Mouse (Mus musculus) midbrain, embryonic 16.5 days (tissue): ENCODE measurements around the gene Mterf1b. TPM values are rescaled to one million over a fixed set of nuclear protein-coding genes. Genes with fewer than 3 reads are reported as not detected.

Experiments
- ATAC-seq: fragments of 200-750 bp; cut with Nextera tagmentation; 2 replicates; pipeline ENCODE4 v1.8.0; 2017; ENCODE audit warnings: moderate TSS enrichment
- H3K27ac ChIP-seq: fragments of 300-500 bp; sonication (generic); 2 replicates; pipeline ENCODE4 v1.5.1; 2014; ENCODE audit warnings: mild to moderate bottlenecking, low read length, mixed read lengths
- H3K27me3 ChIP-seq: fragments of 300-500 bp; sonication (generic); 2 replicates; pipeline ENCODE4 v1.6.1; 2014; ENCODE audit warnings: low read depth, low read length, mixed read lengths; ENCODE audit not compliant: control insufficient read depth, insufficient read depth
- H3K36me3 ChIP-seq: fragments of 300-500 bp; sonication (generic); 2 replicates; pipeline ENCODE4 v1.6.1; 2014; ENCODE audit warnings: mild to moderate bottlenecking, low read length, moderate library complexity, mixed read lengths; ENCODE audit not compliant: control insufficient read depth, insufficient read depth
- H3K4me1 ChIP-seq: fragments of 300-500 bp; sonication (generic); 2 replicates; pipeline ENCODE4 v1.6.1; 2014; ENCODE audit warnings: mild to moderate bottlenecking, low read length, mixed read lengths; ENCODE audit not compliant: control insufficient read depth, insufficient read depth
- H3K4me2 ChIP-seq: fragments of 300-500 bp; sonication (generic); 2 replicates; pipeline ENCODE4 v1.6.1; 2014; ENCODE audit warnings: mild to moderate bottlenecking, low read length, mixed read lengths
- H3K4me3 ChIP-seq: fragments of 300-500 bp; sonication (generic); 2 replicates; pipeline ENCODE4 v1.5.1; 2014; ENCODE audit warnings: low read depth, mild to moderate bottlenecking, low read length, moderate library complexity, mixed read lengths
- H3K9ac ChIP-seq: fragments of 300-500 bp; sonication (generic); 2 replicates; pipeline ENCODE4 v1.6.1; 2014; ENCODE audit warnings: low read depth, low read length, mixed read lengths
- H3K9me3 ChIP-seq: fragments of 300-500 bp; sonication (generic); replicated peaks from 2 replicates; pipeline ENCODE4 v1.6.1; 2014; ENCODE audit warnings: mild to moderate bottlenecking, low read length, mixed read lengths; ENCODE audit not compliant: control insufficient read depth, poor library complexity, severe bottlenecking
- WGBS: fragments of 180-500 bp; shearing (Covaris S2); extraction: QIAGEN DNeasy Blood & Tissue Kit; methylation state at CpG from one replicate; pipeline ENCODE4 v1.1.7; 2014; 5-methylcytosine and 5-hydroxymethylcytosine counted together
- polyA plus RNA-seq: library from polyadenylated mRNA; unstranded; fragments of >200 nt; fragmentation: Nextera tagmentation; extraction: Ambion mirVana; gene quantifications from 2 replicates; pipeline ENCODE4 v1.2.1, GENCODE M21; 2015

Gene Mterf1b
- polyA plus RNA-seq, 1 experiment from 2014 or later, result 3.3 TPM

GRCm38 (mm10) chr5:4221981-4222623, 29.9 kb downstream of the Mterf1b start:
- H3K9me3 ChIP-seq, result no peaks in the 10 kb centered on the region
- no peak overlapping the region for H3K4me3 ChIP-seq
- H3K27me3 ChIP-seq, result no peaks in the 10 kb centered on the region
- no peak overlapping the region for H3K27ac ChIP-seq
- no peak for ATAC-seq
- no peak overlapping the region for H3K9ac ChIP-seq
- no peaks in the 10 kb centered on the region for H3K4me1 ChIP-seq
- H3K4me2 ChIP-seq, result no peak overlapping the region
- WGBS, result 83% methylated on average over 6 of the region's 6 CpGs
- H3K36me3 ChIP-seq, result no peaks in the 10 kb centered on the region

GRCm38 (mm10) chr5:4232163-4232562, 40.0 kb downstream of the Mterf1b start:
- 79% methylated on average over 2 of the region's 2 CpGs for whole genome bisulfite sequencing
- H3K4me2 ChIP-seq, result no peak overlapping the region

GRCm38 (mm10) chr5:4234505-4234904, 42.3 kb downstream of the Mterf1b start:
- Histone ChIP-seq H3K9me3 (no peaks in the 10 kb centered on the region), H3K4me3 (no peak overlapping the region), H3K27ac (no peak overlapping the region), H3K9ac (no peak overlapping the region), H3K4me1 (no peaks in the 10 kb centered on the region), H3K36me3 (no peaks in the 10 kb centered on the region), H3K27me3 (no peaks in the 10 kb centered on the region), H3K4me2 (no peak overlapping the region)
- 53% methylated on average over 2 of the region's 2 CpGs for WGBS
- ATAC-seq, result no peak

More at GRCm38 (mm10) chr5:4232163-4232562, 40.0 kb downstream of the Mterf1b start:
- Histone ChIP-seq H3K9ac (no peak overlapping the region), H3K4me1 (no peaks in the 10 kb centered on the region), H3K36me3 (no peaks in the 10 kb centered on the region), H3K27me3 (no peaks in the 10 kb centered on the region), H3K9me3 (no peaks in the 10 kb centered on the region), H3K27ac (no peak overlapping the region), H3K4me3 (no peak overlapping the region)
- no peak for ATAC-seq

- 77% methylated on average over 2 of the region's 2 CpGs for WGBS
These were observed 48.0 kb downstream of the Mterf1b start for GRCm38 (mm10) chr5:4240120-4240519.

GRCm38 (mm10) chr5:4245004-4245403, 52.8 kb downstream of the Mterf1b start:
- ATAC-seq, result no peak; the same call in 1 of the 2 replicates
- Histone ChIP-seq H3K9me3 (no peaks in the 10 kb centered on the region), H3K9ac (no peak overlapping the region), H3K27ac (no peak overlapping the region), H3K4me2 (no peak overlapping the region), H3K4me3 (no peak overlapping the region), H3K36me3 (no peaks in the 10 kb centered on the region), H3K27me3 (no peaks in the 10 kb centered on the region), H3K4me1 (peaks cover 2% of the 10 kb centered on the region; the same call in 1 of the 2 replicates)
- 80% methylated on average over 3 of the region's 3 CpGs for WGBS

More at GRCm38 (mm10) chr5:4240120-4240519, 48.0 kb downstream of the Mterf1b start:
- Histone ChIP-seq H3K9me3 (no peaks in the 10 kb centered on the region), H3K36me3 (no peaks in the 10 kb centered on the region), H3K9ac (no peak overlapping the region), H3K4me1 (peaks cover 2% of the 10 kb centered on the region; the same call in 1 of the 2 replicates), H3K4me2 (no peak overlapping the region), H3K4me3 (no peak overlapping the region), H3K27me3 (no peaks in the 10 kb centered on the region), H3K27ac (no peak overlapping the region)
- ATAC-seq, result no peak

- Histone ChIP-seq H3K9me3 (no peaks in the 10 kb centered on the region), H3K4me2 (no peak overlapping the region), H3K4me1 (peaks cover 2% of the 10 kb centered on the region; the same call in 1 of the 2 replicates), H3K4me3 (no peak overlapping the region), H3K27me3 (no peaks in the 10 kb centered on the region), H3K36me3 (no peaks in the 10 kb centered on the region), H3K9ac (no peak overlapping the region), H3K27ac (no peak overlapping the region)
- no peak for ATAC-seq
- WGBS, result 94% methylated on average over 2 of the region's 2 CpGs
These were observed 53.9 kb downstream of the Mterf1b start for GRCm38 (mm10) chr5:4246095-4246494.

Other genes starting within 250 kb of the Mterf1b start
- 170 and 173 TPM in 2 replicates for gene Cyp51, start 87.6 kb upstream of the Mterf1b start, polyA plus RNA-seq